Mouse (Mus musculus) olfactory bulb, adult 2 months (tissue): Measurements from ENCODE around the gene Adat3. TPM values are rescaled to one million over a fixed set of nuclear protein-coding genes. Genes with fewer than 3 reads are reported as not detected.

Source experiments
- H3K27ac ChIP-seq: fragments of 200-500 bp; 2 replicates; pipeline ENCODE4 v1.5.1; 2012; ENCODE audit warnings: low read depth, low read length; ENCODE audit not compliant: insufficient read depth
- H3K4me1 ChIP-seq: fragments of 200-500 bp; 2 replicates; pipeline ENCODE4 v1.6.1; 2012; ENCODE audit warnings: low read length; ENCODE audit not compliant: control insufficient read depth, insufficient read depth
- H3K4me3 ChIP-seq: fragments of 200-500 bp; 2 replicates; pipeline ENCODE4 v1.5.1; 2012; ENCODE audit warnings: mild to moderate bottlenecking, low read depth, low read length, moderate library complexity; ENCODE audit not compliant: insufficient read depth
- CTCF ChIP-seq: fragments of 200-500 bp; IDR thresholded peaks from 2 replicates; pipeline ENCODE4 v1.5.1; 2012; ENCODE audit warnings: low read depth, mild to moderate bottlenecking, low read length, moderate library complexity; ENCODE audit not compliant: insufficient read depth
- POLR2A ChIP-seq: fragments of 200-500 bp; IDR thresholded peaks from 2 replicates; pipeline ENCODE4 v1.6.1; 2012; ENCODE audit warnings: mild to moderate bottlenecking, low read depth, low read length, moderate library complexity; ENCODE audit not compliant: insufficient read depth
- WGBS: fragments of 180-500 bp; shearing (Covaris S2); methylation state at CpG from one replicate; pipeline ENCODE4 v1.1.7; 2018; 5-methylcytosine and 5-hydroxymethylcytosine counted together
- polyA plus RNA-seq: library from polyadenylated mRNA; stranded (reverse); fragments of >200 nt; gene quantifications from 2 replicates; pipeline ENCODE4 v1.2.4, GENCODE M21; 2012; ENCODE audit warnings: low replicate concordance; ENCODE audit not compliant: missing spikeins, insufficient read depth, insufficient read length

Adat3 gene
- polyA plus RNA-seq, 1 experiment: not detected

- TF ChIP-seq POLR2A: no peak
- no peak for TF ChIP-seq CTCF
- H3K4me1 ChIP-seq: peaks cover 28% of the 10 kb centered on the region
- H3K27ac ChIP-seq: no peak overlapping the region
- H3K4me3 ChIP-seq: no peak overlapping the region
- 85% methylated on average over 9 of the region's 9 CpGs for WGBS
These were observed 17.7 kb downstream of the Adat3 start for GRCm38 (mm10) chr10:80620365-80620764.

DNA sequence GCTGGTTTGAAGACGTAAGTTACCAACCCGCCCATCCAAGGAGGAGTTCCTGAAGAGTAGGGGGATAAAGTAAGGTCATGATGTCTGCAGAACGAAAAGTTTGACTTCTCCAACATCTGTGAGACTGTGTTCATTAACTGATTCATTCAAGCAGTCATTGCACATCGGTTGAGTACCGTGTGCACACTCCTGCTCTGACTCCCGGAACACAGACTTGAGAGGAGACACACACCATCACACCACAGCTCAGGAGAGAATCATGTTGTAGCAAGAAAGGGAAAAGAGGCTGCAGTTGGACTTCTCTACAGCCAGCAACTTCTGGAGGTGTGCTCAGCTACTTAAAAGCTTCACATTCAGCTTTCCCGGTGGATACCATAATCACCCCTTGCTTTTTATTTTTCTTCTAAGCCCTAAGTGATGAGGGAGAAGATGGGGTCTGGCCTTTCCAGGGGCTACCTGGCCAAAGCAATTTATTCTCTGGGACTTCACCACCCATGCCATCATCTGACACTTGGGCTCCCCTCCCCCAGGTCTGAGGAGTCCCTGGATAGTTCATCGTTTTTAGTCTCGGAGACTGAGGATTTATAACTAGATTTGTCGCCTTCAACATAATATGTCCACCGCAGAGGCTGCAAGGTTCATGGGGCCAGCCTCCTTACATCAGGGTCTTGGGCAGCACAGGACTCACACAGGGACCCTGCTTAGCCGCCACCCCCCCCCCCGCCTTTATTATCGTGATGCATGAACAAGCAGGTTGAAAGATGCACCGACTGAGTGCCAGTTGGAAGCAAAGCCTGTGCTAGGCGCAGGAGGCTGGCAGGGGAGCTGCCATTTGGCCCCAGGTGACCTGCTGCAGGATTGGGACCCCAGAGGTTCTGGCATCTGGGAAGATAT lies 18.4 kb downstream of the Adat3 start:
- Histone ChIP-seq H3K4me1 (peaks cover 35% of the 10 kb centered on the region), H3K4me3 (peak overlapping the region; percentile 74), H3K27ac (peak overlapping the region; percentile 60; the same call in 1 of the 2 replicates)
- no peak for TF ChIP-seq CTCF
- TF ChIP-seq POLR2A: no peak
- WGBS: 36% methylated on average over 16 of the region's 16 CpGs

DNA sequence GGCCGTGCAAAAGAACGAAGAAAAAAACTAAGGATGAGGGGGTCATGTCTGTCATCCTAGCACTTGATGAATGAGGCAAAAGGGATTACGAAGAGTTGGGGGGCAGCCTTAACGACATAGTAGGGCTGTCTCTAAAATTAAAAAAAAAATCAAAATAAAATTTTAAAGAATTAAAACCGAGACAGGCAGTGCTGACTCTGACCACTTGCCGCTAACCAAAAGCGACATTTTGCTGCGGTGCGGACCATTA lies 18.9 kb downstream of the Adat3 start:
- Histone ChIP-seq H3K27ac (peak overlapping the region; percentile 99; the same call in 1 of the 2 replicates), H3K4me1 (peaks cover 37% of the 10 kb centered on the region), H3K4me3 (peak overlapping the region; percentile 74)
- under 1% methylated on average over 9 of the region's 9 CpGs for WGBS
- no peak for TF ChIP-seq POLR2A
- no peak for TF ChIP-seq CTCF

DNA sequence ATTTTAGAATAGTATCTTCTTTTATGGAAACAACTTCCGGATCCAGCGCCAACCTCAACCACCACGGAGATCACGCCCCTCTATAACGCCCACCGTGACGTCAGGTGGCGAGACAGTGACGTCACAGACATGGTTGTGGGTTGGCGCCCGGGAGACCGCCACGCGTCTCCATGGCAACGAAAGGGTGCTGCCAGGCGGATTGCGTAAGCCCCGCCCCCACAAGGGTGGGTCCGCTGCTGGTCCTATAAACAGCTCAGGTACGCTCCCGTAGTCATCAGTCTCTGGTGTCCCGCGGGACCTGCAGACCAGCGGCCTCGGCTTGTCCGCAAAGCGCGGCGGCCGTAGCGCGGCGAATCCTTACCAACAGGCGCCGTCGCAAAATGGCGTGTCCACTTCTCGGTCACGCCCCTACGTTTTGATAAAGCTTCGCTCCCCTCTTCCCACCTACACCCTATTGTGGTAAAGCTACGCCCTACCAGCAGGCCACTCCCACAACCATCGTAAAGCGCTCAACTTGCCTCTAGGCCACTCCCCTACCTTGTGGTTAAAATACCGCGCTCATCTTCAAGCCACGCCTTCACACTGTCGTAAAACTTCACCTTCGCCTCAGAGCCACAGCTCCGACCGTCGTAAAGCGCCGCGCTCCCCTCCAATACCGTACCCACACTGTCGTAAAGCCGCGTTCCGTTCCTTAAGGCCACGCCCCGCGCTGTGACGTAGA lies 19.4 kb downstream of the Adat3 start:
- H3K4me3 ChIP-seq: peak overlapping the region; percentile 74
- TF ChIP-seq POLR2A (peak; percentile 80), CTCF (no peak)
- under 1% methylated on average over 64 of the region's 64 CpGs for WGBS
- H3K27ac ChIP-seq: peak overlapping the region; percentile 99
- H3K4me1 ChIP-seq: peaks cover 37% of the 10 kb centered on the region

- Histone ChIP-seq H3K27ac (peak within 1 kb of the TSS; percentile 99), H3K4me3 (peak within 1 kb of the TSS; percentile 74), H3K4me1 (peaks cover 41% of the 10 kb centered on the region)
- no peak for TF ChIP-seq CTCF
- TF ChIP-seq POLR2A: peak; percentile 53
- WGBS: 1% methylated on average over 85 of the region's 85 CpGs
These were observed 20.2 kb downstream of the Adat3 start, which contains the start of gene Csnk1g2 for GRCm38 (mm10) chr10:80622661-80623456. Csnk1g2 (plus strand) TSS chr10:80622838.

GRCm38 (mm10) chr10:80623457-80624191 lies 20.9 kb downstream of the Adat3 start:
- Histone ChIP-seq H3K4me1 (peaks cover 43% of the 10 kb centered on the region), H3K27ac (peak overlapping the region; percentile 77), H3K4me3 (peak overlapping the region; percentile 69)
- TF ChIP-seq POLR2A: no peak
- TF ChIP-seq CTCF: no peak
- 7% methylated on average over 15 of the region's 15 CpGs for WGBS

- peaks cover 63% of the 10 kb centered on the region for H3K4me1 ChIP-seq
- no peak overlapping the region for H3K27ac ChIP-seq
- H3K4me3 ChIP-seq: no peak overlapping the region
- no peak for TF ChIP-seq CTCF
- TF ChIP-seq POLR2A: no peak
- WGBS: 89% methylated on average over 4 of the region's 4 CpGs
These were observed 23.1 kb downstream of the Adat3 start for GRCm38 (mm10) chr10:80625764-80626163.

DNA sequence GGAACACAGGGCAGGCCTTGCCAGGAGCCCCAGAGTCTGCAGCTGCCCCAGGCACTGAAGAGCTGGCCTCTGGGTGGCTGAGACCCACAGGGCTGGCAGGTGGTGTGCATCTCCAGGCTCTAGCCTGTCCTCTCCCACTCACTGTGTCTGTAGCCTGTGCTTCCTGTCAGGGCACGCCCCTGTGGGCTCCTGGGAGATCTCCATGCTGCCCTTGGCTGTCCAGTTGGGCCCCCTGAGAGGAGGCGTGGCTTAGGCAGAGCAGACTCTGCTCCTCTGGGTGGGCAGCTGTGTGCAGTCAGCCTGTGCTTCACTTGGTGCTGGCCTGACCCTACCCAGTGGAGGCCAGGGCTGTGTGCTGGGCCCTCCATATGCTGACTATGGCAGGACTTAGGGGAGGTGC lies 25.0 kb downstream of the Adat3 start:
- Histone ChIP-seq H3K4me1 (peaks cover 65% of the 10 kb centered on the region), H3K27ac (no peak overlapping the region), H3K4me3 (no peak overlapping the region)
- WGBS: 67% methylated on average over 2 of the region's 2 CpGs
- TF ChIP-seq POLR2A (no peak), CTCF (no peak)
